Mouse (Mus musculus) cerebellum, postnatal 14 days (tissue): Measurements from ENCODE around the gene Kcnj12.

Experiments
- DNase-seq, 2 experiments: peaks; one replicate each; pipeline ENCODE4 v3.0.0; 2021; ENCODE audit warnings: mixed read lengths in 2 of 2

Kcnj12 gene

GRCm38 (mm10) chr11:61111472-61111871 lies 89.1 kb downstream of the Kcnj12 start:
- DNase-seq, result no peak

GRCm38 (mm10) chr11:61112323-61112995 lies 90.1 kb downstream of the Kcnj12 start:
- no peak for DNase-seq

GRCm38 (mm10) chr11:61116226-61116625 lies 93.9 kb downstream of the Kcnj12 start:
- no peak for DNase-seq

- no peak for DNase-seq
These were observed 97.7 kb downstream of the Kcnj12 start for GRCm38 (mm10) chr11:61119996-61120583.
